Mouse (Mus musculus) mesoderm, embryonic 11.5 days (tissue): ENCODE measurements around the gene Fermt2.

Experiments
- DNase-seq: peaks from one replicate; pipeline ENCODE4 v3.0.0-alpha.2; 2012; ENCODE audit warnings: low read depth, low spot score

Fermt2 gene

GRCm38 (mm10) chr14:45464036-45465035 lies 65.6 kb downstream of the Fermt2 start:
- DNase-seq = no peak

GRCm38 (mm10) chr14:45463599-45463998 lies 66.3 kb downstream of the Fermt2 start:
- peak; percentile 67 for DNase-seq

GRCm38 (mm10) chr14:45462875-45463475 lies 66.9 kb downstream of the Fermt2 start:
- no peak for DNase-seq

- peak; percentile 85 for DNase-seq
Observed at GRCm38 (mm10) chr14:45462374-45462773, 67.5 kb downstream of the Fermt2 start.

- no peak for DNase-seq
Observed at GRCm38 (mm10) chr14:45461945-45462344, 68.0 kb downstream of the Fermt2 start.

GRCm38 (mm10) chr14:45460491-45460890 lies 69.4 kb downstream of the Fermt2 start:
- DNase-seq = no peak

- DNase-seq = no peak
Observed at GRCm38 (mm10) chr14:45459877-45460276, 70.0 kb downstream of the Fermt2 start.

GRCm38 (mm10) chr14:45457003-45457402 lies 72.9 kb downstream of the Fermt2 start:
- no peak for DNase-seq

GRCm38 (mm10) chr14:45456502-45456846 lies 73.4 kb downstream of the Fermt2 start:
- DNase-seq = no peak

GRCm38 (mm10) chr14:45455651-45456501 lies 74.0 kb downstream of the Fermt2 start:
- DNase-seq = no peak

GRCm38 (mm10) chr14:45453538-45454233 lies 76.2 kb downstream of the Fermt2 start:
- DNase-seq = no peak

GRCm38 (mm10) chr14:45452861-45453512 lies 76.9 kb downstream of the Fermt2 start:
- DNase-seq = no peak

- DNase-seq = no peak
Observed at GRCm38 (mm10) chr14:45452148-45452547, 77.8 kb downstream of the Fermt2 start.

- DNase-seq = no peak
Observed at GRCm38 (mm10) chr14:45451090-45451489, 78.8 kb downstream of the Fermt2 start.

GRCm38 (mm10) chr14:45446777-45447176 lies 83.1 kb downstream of the Fermt2 start:
- DNase-seq = no peak

GRCm38 (mm10) chr14:45445445-45445844 lies 84.5 kb downstream of the Fermt2 start:
- DNase-seq = no peak

GRCm38 (mm10) chr14:45444870-45445269 lies 85.0 kb downstream of the Fermt2 start:
- DNase-seq = no peak

- DNase-seq = no peak
Observed at GRCm38 (mm10) chr14:45442781-45443560, 86.9 kb downstream of the Fermt2 start.

GRCm38 (mm10) chr14:45441291-45441690 lies 88.6 kb downstream of the Fermt2 start:
- DNase-seq = no peak

GRCm38 (mm10) chr14:45439387-45439786 lies 90.5 kb downstream of the Fermt2 start:
- no peak for DNase-seq
